Mouse (Mus musculus): ENCODE results near the gene Dlx6. TPM values are rescaled to one million over a fixed set of nuclear protein-coding genes. Genes with fewer than 3 reads are reported as not detected.
A peak's percentile ranks its signal among the peaks of the same experiment; 100 is the strongest.

Dlx6 gene
- polyA plus RNA-seq, 1 experiment = 12.3 TPM

GRCm38 (mm10) chr6:6864441-6865440, 1.6 kb downstream of the Dlx6 start:
- H3K4me1 ChIP-seq (ENCODE audit: control insufficient read depth, insufficient read depth, low read length) = peaks cover 16% of the 10 kb centered on the region
- no peak overlapping the region for H3K27ac ChIP-seq (ENCODE audit: control insufficient read depth, insufficient read depth, low read depth, low read length)
- H3K27me3 ChIP-seq (ENCODE audit: control insufficient read depth, insufficient read depth, low read length) = peaks cover 14% of the 10 kb centered on the region
- H3K4me3 ChIP-seq (ENCODE audit: control insufficient read depth, low read depth, low read length) = peak overlapping the region; percentile 79
- H3K36me3 ChIP-seq (ENCODE audit: control insufficient read depth, insufficient read depth, low read length) = no peaks in the 10 kb centered on the region
- TF ChIP-seq POLR2A (IDR thresholded peaks at IDR 0.05; ENCODE audit: control insufficient read depth, low read depth, low read length) (no peak), CTCF (IDR thresholded peaks at IDR 0.05; ENCODE audit: control insufficient read depth, insufficient read depth, insufficient replicate concordance, low read depth, low read length) (no peak)

GRCm38 (mm10) chr6:6867031-6867430, 3.9 kb downstream of the Dlx6 start:
- peaks cover 10% of the 10 kb centered on the region for H3K4me1 ChIP-seq (ENCODE audit: control insufficient read depth, insufficient read depth, low read length)
- TF ChIP-seq CTCF (IDR thresholded peaks at IDR 0.05; ENCODE audit: control insufficient read depth, insufficient read depth, insufficient replicate concordance, low read depth, low read length) = no peak
- no peak for TF ChIP-seq POLR2A (IDR thresholded peaks at IDR 0.05; ENCODE audit: control insufficient read depth, low read depth, low read length)
- H3K36me3 ChIP-seq (ENCODE audit: control insufficient read depth, insufficient read depth, low read length) = no peaks in the 10 kb centered on the region
- H3K4me3 ChIP-seq (ENCODE audit: control insufficient read depth, low read depth, low read length) = no peak overlapping the region
- H3K27ac ChIP-seq (ENCODE audit: control insufficient read depth, insufficient read depth, low read depth, low read length) = no peak overlapping the region
- peaks cover 9% of the 10 kb centered on the region for H3K27me3 ChIP-seq (ENCODE audit: control insufficient read depth, insufficient read depth, low read length)

GRCm38 (mm10) chr6:6869041-6869685, 6.0 kb downstream of the Dlx6 start:
- Histone ChIP-seq H3K4me3 (ENCODE audit: control insufficient read depth, low read depth, low read length) (no peak overlapping the region), H3K4me1 (ENCODE audit: control insufficient read depth, insufficient read depth, low read length) (no peaks in the 10 kb centered on the region; the same call in 1 of the 2 replicates), H3K27ac (ENCODE audit: control insufficient read depth, insufficient read depth, low read depth, low read length) (no peak overlapping the region), H3K36me3 (ENCODE audit: control insufficient read depth, insufficient read depth, low read length) (no peaks in the 10 kb centered on the region), H3K27me3 (ENCODE audit: control insufficient read depth, insufficient read depth, low read length) (peaks cover under 1% of the 10 kb centered on the region)
- TF ChIP-seq CTCF (IDR thresholded peaks at IDR 0.05; ENCODE audit: control insufficient read depth, insufficient read depth, insufficient replicate concordance, low read depth, low read length) (no peak), POLR2A (IDR thresholded peaks at IDR 0.05; ENCODE audit: control insufficient read depth, low read depth, low read length) (no peak)

GRCm38 (mm10) chr6:6869961-6870800, 7.0 kb downstream of the Dlx6 start:
- no peak for TF ChIP-seq POLR2A (IDR thresholded peaks at IDR 0.05; ENCODE audit: control insufficient read depth, low read depth, low read length)
- no peak for TF ChIP-seq CTCF (IDR thresholded peaks at IDR 0.05; ENCODE audit: control insufficient read depth, insufficient read depth, insufficient replicate concordance, low read depth, low read length)
- Histone ChIP-seq H3K27me3 (ENCODE audit: control insufficient read depth, insufficient read depth, low read length) (peaks cover 2% of the 10 kb centered on the region), H3K4me1 (ENCODE audit: control insufficient read depth, insufficient read depth, low read length) (no peaks in the 10 kb centered on the region; the same call in 1 of the 2 replicates), H3K4me3 (ENCODE audit: control insufficient read depth, low read depth, low read length) (no peak overlapping the region), H3K27ac (ENCODE audit: control insufficient read depth, insufficient read depth, low read depth, low read length) (no peak overlapping the region), H3K36me3 (ENCODE audit: control insufficient read depth, insufficient read depth, low read length) (no peaks in the 10 kb centered on the region)

- H3K4me3 ChIP-seq (ENCODE audit: control insufficient read depth, low read depth, low read length) = no peak overlapping the region
- TF ChIP-seq POLR2A (IDR thresholded peaks at IDR 0.05; ENCODE audit: control insufficient read depth, low read depth, low read length) (no peak), CTCF (IDR thresholded peaks at IDR 0.05; ENCODE audit: control insufficient read depth, insufficient read depth, insufficient replicate concordance, low read depth, low read length) (no peak)
- H3K27ac ChIP-seq (ENCODE audit: control insufficient read depth, insufficient read depth, low read depth, low read length) = no peak overlapping the region
- H3K27me3 ChIP-seq (ENCODE audit: control insufficient read depth, insufficient read depth, low read length) = peaks cover 2% of the 10 kb centered on the region
- no peaks in the 10 kb centered on the region for H3K36me3 ChIP-seq (ENCODE audit: control insufficient read depth, insufficient read depth, low read length)
- H3K4me1 ChIP-seq (ENCODE audit: control insufficient read depth, insufficient read depth, low read length) = no peaks in the 10 kb centered on the region; the same call in 1 of the 2 replicates
These were observed 7.8 kb downstream of the Dlx6 start for GRCm38 (mm10) chr6:6870876-6871420.

GRCm38 (mm10) chr6:6871692-6872091, 8.6 kb downstream of the Dlx6 start:
- Histone ChIP-seq H3K27ac (ENCODE audit: control insufficient read depth, insufficient read depth, low read depth, low read length) (no peak overlapping the region), H3K4me3 (ENCODE audit: control insufficient read depth, low read depth, low read length) (no peak overlapping the region), H3K27me3 (ENCODE audit: control insufficient read depth, insufficient read depth, low read length) (peaks cover 2% of the 10 kb centered on the region), H3K36me3 (ENCODE audit: control insufficient read depth, insufficient read depth, low read length) (no peaks in the 10 kb centered on the region), H3K4me1 (ENCODE audit: control insufficient read depth, insufficient read depth, low read length) (no peaks in the 10 kb centered on the region; the same call in 1 of the 2 replicates)
- TF ChIP-seq POLR2A (IDR thresholded peaks at IDR 0.05; ENCODE audit: control insufficient read depth, low read depth, low read length) (no peak), CTCF (IDR thresholded peaks at IDR 0.05; ENCODE audit: control insufficient read depth, insufficient read depth, insufficient replicate concordance, low read depth, low read length) (no peak)
